Mouse (Mus musculus) hindbrain, embryonic 13.5 days (tissue): ENCODE results near the gene Tbrg4. TPM values are rescaled to one million over a fixed set of nuclear protein-coding genes. Genes with fewer than 3 reads are reported as not detected.

Experiments
- ATAC-seq: fragments of 200-750 bp; cut with Nextera tagmentation; 2 replicates; pipeline ENCODE4 v1.8.0; 2017; ENCODE audit warnings: moderate TSS enrichment; ENCODE audit not compliant: low FRiP score
- H3K27ac ChIP-seq: fragments of 300-500 bp; sonication (generic); 2 replicates; pipeline ENCODE4 v1.5.1; 2015; ENCODE audit warnings: inconsistent platforms, mild to moderate bottlenecking, moderate library complexity
- H3K27me3 ChIP-seq: fragments of 300-500 bp; sonication (generic); 2 replicates; pipeline ENCODE4 v1.6.1; 2015; ENCODE audit warnings: mild to moderate bottlenecking, inconsistent platforms
- H3K36me3 ChIP-seq: fragments of 300-500 bp; sonication (generic); 2 replicates; pipeline ENCODE4 v1.6.1; 2015; ENCODE audit warnings: mild to moderate bottlenecking, inconsistent platforms
- H3K4me1 ChIP-seq: fragments of 300-500 bp; sonication (generic); replicated peaks from 2 replicates; pipeline ENCODE4 v1.6.1; 2015; ENCODE audit warnings: inconsistent platforms
- H3K4me2 ChIP-seq: fragments of 300-500 bp; sonication (generic); 2 replicates; pipeline ENCODE4 v1.6.1; 2015; ENCODE audit warnings: inconsistent platforms, mild to moderate bottlenecking, moderate library complexity
- H3K4me3 ChIP-seq: fragments of 300-500 bp; sonication (generic); 2 replicates; pipeline ENCODE4 v1.5.1; 2015; ENCODE audit warnings: mild to moderate bottlenecking, inconsistent platforms
- H3K9ac ChIP-seq: fragments of 300-500 bp; sonication (generic); 2 replicates; pipeline ENCODE4 v1.6.1; 2015; ENCODE audit warnings: mild to moderate bottlenecking, inconsistent platforms
- H3K9me3 ChIP-seq: fragments of 300-500 bp; sonication (generic); 2 replicates; pipeline ENCODE4 v1.6.1; 2016; ENCODE audit warnings: inconsistent platforms
- WGBS: fragments of 180-500 bp; shearing (Covaris S2); methylation state at CpG from one replicate; pipeline ENCODE4 v1.1.7; 2015; 5-methylcytosine and 5-hydroxymethylcytosine counted together
- polyA plus RNA-seq: library from polyadenylated mRNA; unstranded; fragments of >200 nt; fragmentation: Nextera tagmentation; extraction: Ambion mirVana; gene quantifications from 2 replicates; pipeline ENCODE4 v1.2.1, GENCODE M21; 2015

The Tbrg4 gene
- polyA plus RNA-seq, 1 experiment from 2014 or later = 29.2 TPM

DNA sequence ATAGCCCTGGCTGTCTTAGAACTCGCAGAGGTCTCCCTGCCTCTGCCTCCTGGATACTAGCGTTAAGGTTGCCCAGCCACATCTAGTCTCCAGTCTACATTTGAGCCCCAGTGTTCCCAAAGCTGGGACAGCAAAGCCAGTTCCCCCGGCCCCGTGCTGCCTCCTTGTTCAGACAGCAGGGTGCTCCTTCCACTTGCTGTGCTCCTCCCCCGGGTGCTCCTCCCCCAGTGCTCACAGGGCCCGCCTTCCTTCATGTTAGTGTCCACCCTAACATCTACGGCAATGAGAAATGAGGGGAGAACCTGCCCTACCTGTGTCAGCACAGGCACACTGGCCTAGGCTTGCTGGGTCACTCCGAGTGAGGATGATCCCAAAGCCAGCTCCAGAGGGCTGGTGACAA is 40.1 kb downstream of the Tbrg4 start:
- Histone ChIP-seq H3K9me3 (no peaks in the 10 kb centered on the region), H3K4me3 (no peak overlapping the region), H3K4me2 (no peak overlapping the region), H3K27me3 (no peaks in the 10 kb centered on the region), H3K9ac (no peak overlapping the region), H3K36me3 (peaks cover 53% of the 10 kb centered on the region), H3K27ac (no peak overlapping the region), H3K4me1 (0 out of 2 replicates have a peak, but pooled peaks cover under 1% of the 10 kb centered on the region)
- WGBS = 91% methylated on average over 8 of the region's 8 CpGs
- ATAC-seq = no peak

DNA sequence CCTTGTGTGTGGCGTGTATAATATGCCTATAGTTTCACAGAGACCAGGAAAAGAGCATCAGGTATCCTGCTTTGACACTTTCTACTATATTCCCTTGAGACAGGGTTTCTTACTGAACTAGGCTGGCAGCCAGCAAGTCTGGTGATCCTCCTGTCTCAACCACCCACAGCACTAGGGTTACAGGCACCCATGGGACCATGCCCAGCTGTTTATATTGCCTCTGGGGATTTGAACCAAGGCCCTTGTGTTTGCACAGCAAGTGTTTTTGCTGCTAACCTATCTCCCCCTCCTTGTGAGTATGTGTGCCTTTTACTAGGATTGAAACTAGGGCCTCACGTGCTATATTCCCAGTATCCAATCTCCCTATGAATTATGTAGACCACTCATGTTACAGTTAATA is 44.3 kb downstream of the Tbrg4 start:
- ATAC-seq = no peak
- 88% methylated on average over 2 of the region's 2 CpGs for WGBS
- H3K36me3 ChIP-seq = peaks cover 24% of the 10 kb centered on the region
- H3K27me3 ChIP-seq = no peaks in the 10 kb centered on the region
- no peak overlapping the region for H3K27ac ChIP-seq
- H3K9me3 ChIP-seq = no peaks in the 10 kb centered on the region
- H3K9ac ChIP-seq = no peak overlapping the region
- no peak overlapping the region for H3K4me2 ChIP-seq
- H3K4me1 ChIP-seq = peaks cover 10% of the 10 kb centered on the region; the same call in 1 of the 2 replicates
- H3K4me3 ChIP-seq = no peak overlapping the region

GRCm38 (mm10) chr11:6580065-6580750 is 45.7 kb downstream of the Tbrg4 start:
- Histone ChIP-seq H3K9ac (no peak overlapping the region), H3K27me3 (no peaks in the 10 kb centered on the region), H3K36me3 (peaks cover 22% of the 10 kb centered on the region), H3K4me3 (no peak overlapping the region), H3K9me3 (no peaks in the 10 kb centered on the region), H3K4me1 (peaks cover 10% of the 10 kb centered on the region; the same call in 1 of the 2 replicates), H3K4me2 (no peak overlapping the region), H3K27ac (peak overlapping the region; percentile 9; the same call in 1 of the 2 replicates)
- 61% methylated on average over 4 of the region's 4 CpGs for WGBS
- no peak for ATAC-seq

- no peak for ATAC-seq
- Histone ChIP-seq H3K4me3 (no peak overlapping the region), H3K27ac (no peak overlapping the region), H3K36me3 (peaks cover 17% of the 10 kb centered on the region), H3K9me3 (no peaks in the 10 kb centered on the region), H3K27me3 (no peaks in the 10 kb centered on the region), H3K4me2 (no peak overlapping the region), H3K9ac (no peak overlapping the region), H3K4me1 (peaks cover 10% of the 10 kb centered on the region; the same call in 1 of the 2 replicates)
- 91% methylated on average over 7 of the region's 7 CpGs for WGBS
These were observed 46.5 kb downstream of the Tbrg4 start for GRCm38 (mm10) chr11:6579361-6579760.

- no peak overlapping the region for H3K4me2 ChIP-seq
- H3K9ac ChIP-seq = no peak overlapping the region
- peaks cover 10% of the 10 kb centered on the region; the same call in 1 of the 2 replicates for H3K4me1 ChIP-seq
- H3K9me3 ChIP-seq = no peaks in the 10 kb centered on the region
- 86% methylated on average over 3 of the region's 3 CpGs for WGBS
- no peak for ATAC-seq
- H3K36me3 ChIP-seq = peaks cover 28% of the 10 kb centered on the region
- no peak overlapping the region for H3K27ac ChIP-seq
- H3K27me3 ChIP-seq = no peaks in the 10 kb centered on the region
- H3K4me3 ChIP-seq = no peak overlapping the region
These were observed 49.7 kb downstream of the Tbrg4 start for GRCm38 (mm10) chr11:6576151-6576550.

GRCm38 (mm10) chr11:6569410-6569777 is 56.5 kb downstream of the Tbrg4 start:
- peak overlapping the region; percentile 75 for H3K27ac ChIP-seq
- no peaks in the 10 kb centered on the region for H3K9me3 ChIP-seq
- H3K9ac ChIP-seq = peak overlapping the region; percentile 40; the same call in 1 of the 2 replicates
- H3K4me1 ChIP-seq = peaks cover 26% of the 10 kb centered on the region
- ATAC-seq = no peak
- whole genome bisulfite sequencing = 46% methylated on average over 3 of the region's 3 CpGs
- H3K4me3 ChIP-seq = no peak overlapping the region
- no peaks in the 10 kb centered on the region for H3K27me3 ChIP-seq
- H3K36me3 ChIP-seq = peaks cover 23% of the 10 kb centered on the region; the same call in 1 of the 2 replicates
- peak overlapping the region; percentile 13; the same call in 1 of the 2 replicates for H3K4me2 ChIP-seq

- peak overlapping the region; percentile 75 for H3K27ac ChIP-seq
- peaks cover 22% of the 10 kb centered on the region; the same call in 1 of the 2 replicates for H3K36me3 ChIP-seq
- H3K9me3 ChIP-seq = no peaks in the 10 kb centered on the region
- no peaks in the 10 kb centered on the region for H3K27me3 ChIP-seq
- peak overlapping the region; percentile 13; the same call in 1 of the 2 replicates for H3K4me2 ChIP-seq
- no peak overlapping the region for H3K4me3 ChIP-seq
- H3K9ac ChIP-seq = 0 out of 2 replicates have a peak overlapping the region, but pooled peaks have one; percentile 40
- 42% methylated on average over 11 of the region's 11 CpGs for WGBS
- ATAC-seq = peak; percentile 71
- H3K4me1 ChIP-seq = peaks cover 26% of the 10 kb centered on the region
These were observed 57.1 kb downstream of the Tbrg4 start for GRCm38 (mm10) chr11:6568584-6569409.

DNA sequence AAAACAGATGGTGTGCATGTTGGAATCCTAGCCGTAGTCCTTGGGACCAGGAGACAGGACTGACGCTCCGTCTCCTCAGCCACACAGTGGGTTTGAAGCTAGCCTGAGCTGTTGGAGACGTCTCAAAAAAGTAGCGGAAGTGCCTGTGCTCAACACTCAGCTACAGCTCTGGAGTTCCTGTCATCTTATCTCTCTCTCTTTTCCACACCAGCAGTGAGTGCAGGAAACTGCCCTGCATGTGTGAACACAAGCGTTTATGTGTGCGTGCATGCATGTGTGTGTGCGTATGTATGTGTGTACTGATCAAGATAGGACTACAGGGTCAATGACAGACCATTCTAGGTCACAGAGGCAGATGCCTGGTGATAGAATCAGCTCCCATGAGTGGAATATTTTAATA is 57.9 kb downstream of the Tbrg4 start:
- peak overlapping the region; percentile 75 for H3K27ac ChIP-seq
- ATAC-seq = no peak
- peaks cover 20% of the 10 kb centered on the region; the same call in 1 of the 2 replicates for H3K36me3 ChIP-seq
- no peaks in the 10 kb centered on the region for H3K9me3 ChIP-seq
- 0 out of 2 replicates have a peak overlapping the region, but pooled peaks have one; percentile 40 for H3K9ac ChIP-seq
- H3K27me3 ChIP-seq = no peaks in the 10 kb centered on the region
- no peak overlapping the region for H3K4me2 ChIP-seq
- 83% methylated on average over 8 of the region's 8 CpGs for WGBS
- no peak overlapping the region for H3K4me3 ChIP-seq
- H3K4me1 ChIP-seq = peaks cover 26% of the 10 kb centered on the region

GRCm38 (mm10) chr11:6566496-6566895 is 59.4 kb downstream of the Tbrg4 start:
- no peaks in the 10 kb centered on the region for H3K27me3 ChIP-seq
- H3K4me2 ChIP-seq = no peak overlapping the region
- H3K4me3 ChIP-seq = no peak overlapping the region
- ATAC-seq = no peak
- H3K4me1 ChIP-seq = peaks cover 26% of the 10 kb centered on the region
- 81% methylated on average over 4 of the region's 4 CpGs for WGBS
- H3K27ac ChIP-seq = no peak overlapping the region
- H3K36me3 ChIP-seq = peaks cover 13% of the 10 kb centered on the region; the same call in 1 of the 2 replicates
- H3K9me3 ChIP-seq = no peaks in the 10 kb centered on the region
- no peak overlapping the region for H3K9ac ChIP-seq

Other genes with a start within 250 kb of the Tbrg4 start
- gene Zmiz2, start 237.0 kb downstream of the Tbrg4 start, polyA plus RNA-seq = 29.2 and 31.9 TPM in 2 replicates
- gene Ppia, start 210.6 kb downstream of the Tbrg4 start, polyA plus RNA-seq = 3,979 and 4,017 TPM in 2 replicates
- gene H2afv, start 181.6 kb downstream of the Tbrg4 start, polyA plus RNA-seq = 381 and 387 TPM in 2 replicates
- gene Purb, start 150.2 kb downstream of the Tbrg4 start, polyA plus RNA-seq = 12.6 and 13.0 TPM in 2 replicates
- gene Myo1g, start 105.1 kb downstream of the Tbrg4 start, polyA plus RNA-seq = 0.42 and 0.48 TPM in 2 replicates
- 94.1 and 99.0 TPM in 2 replicates for gene Ccm2, start 79.2 kb downstream of the Tbrg4 start, polyA plus RNA-seq
- gene Nacad, start 20.0 kb downstream of the Tbrg4 start, polyA plus RNA-seq = 87.6 and 90.0 TPM in 2 replicates
- gene Wap, start 12.6 kb upstream of the Tbrg4 start, polyA plus RNA-seq = not detected in 2 replicates
- 22.1 and 24.6 TPM in 2 replicates for gene Ramp3, start 32.5 kb upstream of the Tbrg4 start, polyA plus RNA-seq
- not detected in 2 replicates for gene Gm11983, start 211.6 kb upstream of the Tbrg4 start, polyA plus RNA-seq